Mouse (Mus musculus) liver, embryonic 14.5 days (tissue): ENCODE results near the gene Ephb1.

Experiments
- CTCF ChIP-seq: IDR thresholded peaks from 2 replicates; pipeline ENCODE4 v1.5.1; 2016; ENCODE audit warnings: antibody characterized with exemption, low read depth, control low read depth
- EP300 ChIP-seq: IDR thresholded peaks from 2 replicates; pipeline ENCODE4 v1.6.1; 2016; ENCODE audit warnings: antibody characterized with exemption, low read depth

DNA sequence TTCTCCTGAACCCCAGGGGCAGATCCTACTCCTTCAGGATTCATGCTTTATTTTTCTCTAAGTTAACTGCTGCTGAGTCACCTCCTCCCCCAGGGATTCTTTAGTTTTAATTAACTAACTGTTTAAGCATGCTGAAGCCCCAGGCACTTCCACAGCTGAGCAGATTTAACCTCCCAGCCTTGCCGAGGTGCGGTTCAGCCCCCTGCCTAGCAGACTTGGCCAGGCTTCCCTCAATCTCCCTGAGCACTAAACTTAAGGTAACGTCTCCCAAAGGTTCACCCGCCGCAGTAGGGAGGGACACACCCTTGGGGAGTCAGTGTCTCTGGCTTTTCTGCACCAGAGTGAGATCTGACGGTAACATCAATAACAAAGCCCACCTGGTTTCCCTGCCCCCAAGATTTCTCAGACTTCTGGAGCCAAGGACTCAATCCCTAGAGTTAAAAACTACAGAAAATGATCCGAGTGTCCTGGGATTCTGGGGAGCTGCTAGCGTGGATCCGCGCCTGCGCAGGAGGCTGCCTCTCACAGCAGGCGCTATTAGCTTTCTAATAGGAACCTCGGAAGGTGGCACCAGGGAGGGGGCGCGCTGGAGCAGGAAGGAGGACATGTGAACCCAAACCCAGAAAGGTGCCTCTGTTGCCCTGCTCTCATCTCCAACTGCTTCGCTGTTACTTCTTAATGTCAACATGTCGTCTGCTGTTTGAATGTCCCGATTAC, 87.0 kb downstream of the Ephb1 start:
- TF ChIP-seq CTCF: no peak
- no peak for TF ChIP-seq EP300
